In the genomic region with DNA sequence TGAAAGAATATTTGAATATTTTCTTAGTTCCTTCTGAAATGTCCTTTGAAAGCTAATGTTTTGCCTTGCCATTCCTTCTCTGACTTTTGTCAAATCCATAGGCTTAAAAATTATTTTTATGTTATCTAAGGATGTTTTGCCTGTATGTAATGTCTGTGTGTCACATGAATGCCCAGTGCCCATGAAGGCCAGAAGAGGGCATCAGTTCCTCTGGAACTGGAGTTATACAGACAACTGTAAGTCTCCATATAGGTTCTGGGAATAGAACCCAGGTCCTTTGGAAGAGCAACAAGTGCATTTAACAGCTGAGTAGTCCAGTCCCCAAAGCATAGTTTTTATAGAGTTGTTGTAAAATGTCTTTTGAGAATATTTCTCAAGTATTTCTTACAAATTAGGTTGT, we compare ENCODE assay signal across 10 mouse cellular contexts. TPM values are rescaled to one million over a fixed set of nuclear protein-coding genes. Genes with fewer than 3 reads are reported as not detected.
DNase-seq lines count a peak whose midpoint lies in the region; ATAC-seq and TF ChIP-seq lines count a peak whose summit lies in the region.
"Had no signal": no experiment of that assay in that cellular context is flagged by ENCODE, and none has a peak within 500 bp of the region (broad histone marks: within the 10 kb centered on the region; RNA-seq: fewer than 3 reads in every experiment).

No protein-coding gene starts in this region.

- H3K9me3 ChIP-seq in kidney, embryonic 14.5 days (ENCODE audit: control insufficient read depth, low read length) = no peaks in the 10 kb centered on the region
- H3K9me3 ChIP-seq in lung, postnatal 0 days (ENCODE audit: low read length) = no peaks in the 10 kb centered on the region
- H3K9me3 ChIP-seq in forebrain, embryonic 12.5 days = no peaks in the 10 kb centered on the region
- H3K9me3 ChIP-seq: heart, embryonic 13.5 days had no signal

- H3K4me3 ChIP-seq in kidney, embryonic 14.5 days (ENCODE audit: low read length) = no peak overlapping the region
- no peak overlapping the region for H3K4me3 ChIP-seq in lung, postnatal 0 days (ENCODE audit: low read depth, low read length)
- H3K4me3 ChIP-seq in forebrain, embryonic 12.5 days (replicated peaks) = no peak overlapping the region
- H3K4me3 ChIP-seq: heart, embryonic 13.5 days had no signal

- no peak for ATAC-seq in kidney, embryonic 14.5 days (ENCODE audit: low FRiP score, low TSS enrichment)
- ATAC-seq in lung, postnatal 0 days = no peak
- ATAC-seq in forebrain, embryonic 12.5 days (ENCODE audit: low FRiP score) = no peak
- ATAC-seq: forebrain, embryonic 14.5 days had no signal

- no peak overlapping the region for H3K9ac ChIP-seq in kidney, embryonic 14.5 days (ENCODE audit: low read depth, low read length)
- no peak overlapping the region for H3K9ac ChIP-seq in lung, postnatal 0 days (replicated peaks; ENCODE audit: low read depth)
- no peak overlapping the region for H3K9ac ChIP-seq in forebrain, embryonic 12.5 days
- H3K9ac ChIP-seq: heart, embryonic 13.5 days had no signal

- TF ChIP-seq CTCF in lung, postnatal 0 days (IDR thresholded peaks at IDR 0.05) = peak; percentile 52

- no peaks in the 10 kb centered on the region for H3K27me3 ChIP-seq in kidney, embryonic 14.5 days (ENCODE audit: control insufficient read depth, insufficient read depth, low read length)
- H3K27me3 ChIP-seq in lung, postnatal 0 days (replicated peaks; ENCODE audit: insufficient read depth, low read length) = no peaks in the 10 kb centered on the region
- no peaks in the 10 kb centered on the region for H3K27me3 ChIP-seq in forebrain, embryonic 12.5 days
- H3K27me3 ChIP-seq: heart, embryonic 13.5 days had no signal

- TF ChIP-seq EP300 in lung, postnatal 0 days (IDR thresholded peaks at IDR 0.05) = no peak

- no peak overlapping the region for H3K4me2 ChIP-seq in kidney, embryonic 14.5 days (replicated peaks; ENCODE audit: low read depth, low read length)
- no peak overlapping the region for H3K4me2 ChIP-seq in lung, postnatal 0 days (replicated peaks; ENCODE audit: low read depth, low read length)
- H3K4me2 ChIP-seq in forebrain, embryonic 12.5 days = no peak overlapping the region
- H3K4me2 ChIP-seq: heart, embryonic 13.5 days had no signal

- DNase-seq in kidney, postnatal 14 days = peak; percentile 9
- DNase-seq in CD4-positive helper T cell, adult 2 months (ENCODE audit: low read depth, low spot score) = peak; percentile 26
- DNase-seq in ES-CJ7 (ENCODE audit: low read depth, low spot score) = peak; percentile 18
- no peak for DNase-seq in lung, postnatal 0 days (ENCODE audit: low spot score)
- no peak for DNase-seq in heart, postnatal 4 days
- DNase-seq: cerebellum, postnatal 25 days had no signal

- H3K27ac ChIP-seq in kidney, embryonic 14.5 days (ENCODE audit: low read depth, low read length) = no peak overlapping the region
- H3K27ac ChIP-seq in lung, postnatal 0 days (ENCODE audit: low read length) = no peak overlapping the region
- no peak overlapping the region for H3K27ac ChIP-seq in forebrain, embryonic 12.5 days
- H3K27ac ChIP-seq: heart, embryonic 13.5 days had no signal

- H3K4me1 ChIP-seq in kidney, embryonic 14.5 days (ENCODE audit: control insufficient read depth, insufficient read depth, low read length) = no peaks in the 10 kb centered on the region
- no peaks in the 10 kb centered on the region for H3K4me1 ChIP-seq in lung, postnatal 0 days (ENCODE audit: insufficient read depth, low read depth, low read length)
- H3K4me1 ChIP-seq in forebrain, embryonic 12.5 days = no peaks in the 10 kb centered on the region
- H3K4me1 ChIP-seq: heart, embryonic 13.5 days had no signal

- no peaks in the 10 kb centered on the region for H3K36me3 ChIP-seq in kidney, embryonic 14.5 days (ENCODE audit: control insufficient read depth, insufficient read depth, low read length)
- no peaks in the 10 kb centered on the region for H3K36me3 ChIP-seq in lung, postnatal 0 days (ENCODE audit: insufficient read depth, low read length)
- no peaks in the 10 kb centered on the region for H3K36me3 ChIP-seq in forebrain, embryonic 12.5 days (replicated peaks)
- H3K36me3 ChIP-seq: heart, embryonic 13.5 days had no signal

RNA-seq across cellular contexts. Expression of gene Spata9, which starts 15.0 kb away (rescaled TPM):
- polyA plus RNA-seq in kidney, embryonic 14.5 days (2014; fragmentation: Nextera tagmentation; extraction: Ambion mirVana) = 0.77 and 1.1 TPM in 2 replicates
- 0.43 and 0.73 TPM in 2 replicates for polyA plus RNA-seq in lung, postnatal 0 days (2015; fragmentation: Nextera tagmentation; extraction: Ambion mirVana)
- polyA plus RNA-seq in forebrain, embryonic 12.5 days (2016; fragmentation: Nextera tagmentation; extraction: Ambion mirVana) = 0.93 and 1.1 TPM in 2 replicates
- total RNA-seq in heart, postnatal 4 days (2021) = under 1 TPM in 1 of 2 experiments, not detected in 1; 0.29 TPM

RNA-seq across cellular contexts. Expression of gene Rfesd, which starts 36.6 kb away (rescaled TPM):
- polyA plus RNA-seq in kidney, embryonic 14.5 days (2014; fragmentation: Nextera tagmentation; extraction: Ambion mirVana) = 19.8 and 24.4 TPM in 2 replicates
- 18.5 and 21.5 TPM in 2 replicates for polyA plus RNA-seq in lung, postnatal 0 days (2015; fragmentation: Nextera tagmentation; extraction: Ambion mirVana)
- polyA plus RNA-seq in forebrain, embryonic 12.5 days (2016; fragmentation: Nextera tagmentation; extraction: Ambion mirVana) = 18.2 and 22.3 TPM in 2 replicates
- 1 to 10 TPM; 8.1 to 9.3 TPM for total RNA-seq in heart, postnatal 4 days (2021)

RNA-seq across cellular contexts. Expression of gene Rhobtb3, which starts 38.2 kb away (rescaled TPM):
- polyA plus RNA-seq in kidney, embryonic 14.5 days (2014; fragmentation: Nextera tagmentation; extraction: Ambion mirVana) = 36.2 and 67.0 TPM in 2 replicates
- polyA plus RNA-seq in lung, postnatal 0 days (2015; fragmentation: Nextera tagmentation; extraction: Ambion mirVana) = 8.6 and 9.0 TPM in 2 replicates
- polyA plus RNA-seq in forebrain, embryonic 12.5 days (2016; fragmentation: Nextera tagmentation; extraction: Ambion mirVana) = 59.2 and 60.5 TPM in 2 replicates
- total RNA-seq in heart, postnatal 4 days (2021) = 10 to 100 TPM; 27.1 to 29.5 TPM

Comparison
In these comparisons a context has a peak if more than half of its experiments do, and no peak if none do; other contexts are left out.
1. DNase-seq: peak in kidney, postnatal 14 days (single experiment), CD4-positive helper T cell, adult 2 months (single experiment) and ES-CJ7 (single experiment); none in lung, postnatal 0 days (single experiment) and heart, postnatal 4 days (single experiment).